Mouse (Mus musculus) left cerebral cortex, adult 2 months (tissue): ENCODE results near the gene Sftpa1. TPM values are rescaled to one million over a fixed set of nuclear protein-coding genes. Genes with fewer than 3 reads are reported as not detected.

Experiments used
- DNase-seq, 2 experiments: peaks; one replicate each; pipeline ENCODE4 v3.0.0; 2021 to 2022; ENCODE audit warnings: low spot score in 2 of 2, mixed read lengths in 1 of 2; ENCODE audit errors: extremely low spot score in 1 of 2
- H3K27ac ChIP-seq: fragments of 200-600 bp; 2 replicates; pipeline ENCODE4 v1.8.1; 2022
- H3K4me3 ChIP-seq: fragments of 200-600 bp; 2 replicates; pipeline ENCODE4 v1.8.1; 2022
- CTCF ChIP-seq: fragments of 200-600 bp; IDR thresholded peaks from 2 replicates; pipeline ENCODE4 v1.8.1; 2022; ENCODE audit warnings: antibody characterized with exemption, mild to moderate bottlenecking, moderate library complexity
- intact Hi-C: fragments of 180-260 bp; cut with DNase I; formaldehyde crosslinking; loops from one replicate; pipeline ENCODE4 v1.15.1; 2025
- total RNA-seq, 2 experiments: library from RNA; stranded (reverse); gene quantifications; 2 replicates each; pipeline ENCODE4 v1.2.3; 2021

The Sftpa1 gene
- total RNA-seq, 2 experiments from 2014 or later, result not detected

DNA sequence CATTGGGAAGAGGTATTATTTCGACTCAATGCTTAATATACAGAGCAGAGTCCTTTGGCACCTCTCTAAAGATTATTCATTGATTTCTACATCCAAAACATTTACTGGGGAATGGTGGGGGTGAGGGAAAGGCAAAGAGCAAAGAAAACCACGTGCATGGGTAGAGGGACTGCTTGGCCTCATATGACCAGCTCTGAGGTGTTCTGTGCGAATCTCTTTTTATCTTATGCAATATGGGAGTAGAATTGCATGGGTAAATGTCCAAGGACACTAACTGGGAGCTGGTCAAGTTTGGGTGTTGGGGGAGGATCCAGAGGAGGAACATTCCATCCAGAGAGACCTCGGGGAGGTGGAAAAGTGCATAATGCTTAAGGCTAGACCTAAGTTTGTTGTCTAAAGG is 18.6 kb upstream of the Sftpa1 start:
- no peak for TF ChIP-seq CTCF
- H3K4me3 ChIP-seq, result no peak overlapping the region
- intact Hi-C loops, result no loop called here
- no peak for DNase-seq
- H3K27ac ChIP-seq, result no peak overlapping the region

DNA sequence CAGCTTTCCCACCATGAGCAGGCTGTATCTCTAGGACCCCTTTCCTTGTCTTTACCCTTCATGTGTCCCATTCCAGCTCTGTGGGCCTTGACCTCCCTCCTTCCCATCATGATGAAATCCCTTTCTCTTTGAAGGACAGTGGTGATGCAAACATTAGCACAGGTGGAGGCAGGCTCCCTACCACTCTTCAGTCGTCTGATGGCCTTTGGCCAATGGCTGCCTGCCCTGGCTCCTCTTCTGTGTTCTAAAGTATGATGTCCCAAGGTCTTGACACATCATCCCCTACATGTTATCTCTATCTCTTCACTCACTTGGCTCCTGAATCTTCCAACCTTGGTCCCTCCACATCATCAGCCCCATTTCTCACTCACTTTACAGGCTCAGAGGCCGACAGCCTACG is 15.3 kb upstream of the Sftpa1 start:
- no peak for TF ChIP-seq CTCF
- intact Hi-C loops, result no loop called here
- H3K27ac ChIP-seq, result no peak overlapping the region
- no peak for DNase-seq
- no peak overlapping the region for H3K4me3 ChIP-seq

DNA sequence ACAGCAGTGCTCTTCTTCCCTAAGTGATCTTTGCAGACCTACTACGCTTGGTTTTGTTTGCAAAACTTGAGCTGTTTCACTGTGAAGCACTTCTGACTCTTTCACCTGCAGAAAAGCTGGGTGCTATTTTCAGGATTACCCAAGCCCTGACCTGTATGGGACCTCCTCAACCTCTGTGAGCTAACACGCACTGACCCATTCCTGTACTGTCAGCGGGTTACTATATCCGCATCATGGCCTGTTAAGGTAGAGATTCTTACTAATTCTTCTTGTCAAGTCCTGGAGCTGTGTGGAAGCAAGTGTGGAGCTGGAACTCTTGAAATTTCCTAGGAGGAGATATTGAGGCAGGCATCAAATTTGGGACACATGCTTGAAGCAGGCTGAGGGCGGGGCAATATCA is 6.9 kb upstream of the Sftpa1 start:
- no peak for TF ChIP-seq CTCF
- Histone ChIP-seq H3K27ac (no peak overlapping the region), H3K4me3 (no peak overlapping the region)
- intact Hi-C loops, result no loop called here
- DNase-seq, result no peak

DNA sequence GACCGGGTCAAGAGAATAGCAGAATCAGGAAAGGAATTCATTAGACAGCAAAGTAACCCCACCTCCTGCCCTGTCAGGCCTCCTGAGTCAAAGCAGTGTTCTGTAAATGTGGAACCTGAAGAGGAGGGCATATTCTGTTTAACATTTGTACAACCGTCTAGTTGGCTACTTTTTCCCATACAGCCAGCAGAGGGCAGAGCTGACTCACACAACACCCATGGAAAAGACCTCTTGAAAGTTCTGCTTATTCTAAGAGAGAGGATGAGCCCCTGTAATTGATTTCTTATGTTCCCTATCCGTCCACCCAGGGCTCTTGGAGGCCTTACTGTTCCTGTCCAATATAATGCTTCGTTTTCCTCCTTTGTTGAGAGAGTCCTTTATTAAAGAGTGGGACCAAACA is 3.6 kb upstream of the Sftpa1 start:
- DNase-seq, result peak in 1 of 2 experiments; percentile 14
- Histone ChIP-seq H3K4me3 (no peak overlapping the region), H3K27ac (no peak overlapping the region)
- intact Hi-C loops, result loop anchor here (1.0 kb wide), 1 partner anchor 34 kb away; no protein-coding TSS in a partner anchor
- TF ChIP-seq CTCF, result peak; percentile 69

DNA sequence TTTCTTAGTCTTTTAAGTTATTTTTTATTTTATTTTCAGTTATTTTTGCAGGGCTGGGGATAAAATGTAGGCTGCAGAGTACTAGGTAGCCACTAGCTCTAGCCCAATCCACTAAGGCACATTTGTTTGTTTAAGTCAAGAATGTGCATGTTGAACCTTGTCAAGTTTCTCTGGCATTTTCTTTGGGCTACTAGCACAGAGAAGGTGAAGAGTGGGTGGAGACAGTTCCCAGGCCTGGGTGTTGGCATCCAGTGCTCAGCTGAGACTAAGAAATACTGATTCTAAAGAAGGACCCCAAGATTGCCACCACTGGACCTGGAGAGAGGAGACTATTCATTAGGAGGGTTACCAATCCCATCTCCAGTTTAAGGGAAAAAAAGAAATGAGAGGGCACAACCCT is 5.4 kb downstream of the Sftpa1 start:
- no peak overlapping the region for H3K4me3 ChIP-seq
- H3K27ac ChIP-seq, result no peak overlapping the region
- no peak for TF ChIP-seq CTCF
- no peak for DNase-seq
- intact Hi-C loops, result no loop called here

DNA sequence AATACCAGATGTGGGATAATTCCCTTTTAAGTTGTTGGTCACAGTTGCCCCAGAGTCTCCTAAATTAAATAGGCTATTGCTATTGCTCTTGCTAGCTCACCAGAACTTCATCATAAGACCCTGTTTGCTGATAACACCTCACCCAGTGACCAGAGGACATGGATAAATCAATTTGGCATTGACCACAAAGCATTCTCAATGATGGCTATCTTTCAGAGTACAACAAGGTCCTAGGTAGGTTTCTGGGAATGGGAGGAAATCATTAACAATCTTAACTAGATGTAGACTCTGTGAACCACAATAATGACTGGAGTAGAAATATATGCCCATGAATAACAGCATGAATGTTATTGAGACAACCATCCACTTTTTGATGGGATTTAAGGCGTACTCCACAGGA is 9.1 kb downstream of the Sftpa1 start:
- intact Hi-C loops, result no loop called here
- DNase-seq, result no peak
- H3K27ac ChIP-seq, result no peak overlapping the region
- TF ChIP-seq CTCF, result no peak
- no peak overlapping the region for H3K4me3 ChIP-seq

DNA sequence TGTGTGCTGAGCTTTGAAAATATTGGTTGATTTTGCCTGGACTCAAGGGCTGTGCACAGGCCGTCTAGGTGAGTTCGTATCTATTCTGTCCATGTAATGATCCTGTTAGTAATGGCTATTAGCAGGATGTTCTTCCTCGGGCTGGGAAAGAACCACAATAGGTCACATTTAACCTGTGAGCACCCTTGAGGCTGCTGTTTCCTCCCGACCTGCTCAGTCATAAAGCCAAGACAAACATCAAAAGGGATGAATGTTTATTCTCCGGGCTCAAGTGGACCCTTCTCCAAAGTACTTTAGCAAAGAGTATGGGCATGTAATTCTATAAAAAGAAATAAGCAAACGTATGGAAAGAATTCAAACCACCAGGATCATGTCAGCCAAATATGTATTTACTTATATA is 14.5 kb downstream of the Sftpa1 start:
- TF ChIP-seq CTCF, result no peak
- intact Hi-C loops, result no loop called here
- no peak for DNase-seq
- Histone ChIP-seq H3K27ac (no peak overlapping the region), H3K4me3 (no peak overlapping the region)

DNA sequence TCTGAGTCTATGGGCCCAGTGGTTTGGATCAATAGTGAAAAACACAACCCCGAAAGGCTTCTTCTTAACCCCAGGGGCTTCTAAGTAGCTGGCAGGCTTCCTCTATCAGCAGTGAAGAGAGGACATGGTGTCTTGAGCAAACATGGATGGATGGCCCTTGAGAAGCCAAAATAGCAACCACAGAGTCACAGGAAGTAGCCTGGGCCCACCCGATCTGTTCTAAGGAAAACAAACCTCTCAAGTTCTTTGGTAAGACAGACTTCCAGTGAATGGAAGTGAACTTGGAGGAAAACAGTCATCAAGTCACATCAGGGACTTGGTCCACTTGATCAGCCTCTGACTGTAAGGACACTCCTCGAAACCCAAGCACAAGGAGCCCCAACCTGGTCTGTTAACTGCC is 15.3 kb downstream of the Sftpa1 start:
- intact Hi-C loops, result no loop called here
- H3K4me3 ChIP-seq, result no peak overlapping the region
- no peak for TF ChIP-seq CTCF
- DNase-seq, result no peak
- H3K27ac ChIP-seq, result no peak overlapping the region

DNA sequence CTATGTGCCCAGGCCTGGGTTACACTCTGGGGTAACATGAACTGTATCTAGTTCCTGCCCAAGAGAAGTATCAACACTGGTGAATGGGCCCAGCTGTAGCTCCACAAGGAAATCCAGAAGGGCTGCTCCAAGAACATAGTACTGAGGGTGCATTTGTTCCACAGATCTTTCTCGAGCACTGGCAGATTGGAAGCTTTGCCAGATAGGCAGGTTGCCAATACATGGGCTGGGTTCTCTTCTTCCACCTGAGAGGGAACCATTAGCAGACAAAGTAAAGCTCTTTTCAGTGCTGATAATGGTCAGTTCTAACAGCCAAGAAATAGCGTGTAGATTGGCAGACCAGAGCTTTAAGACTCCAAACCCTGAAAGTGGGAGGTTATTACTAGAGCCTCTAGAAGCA is 15.8 kb downstream of the Sftpa1 start:
- intact Hi-C loops, result no loop called here
- Histone ChIP-seq H3K27ac (no peak overlapping the region), H3K4me3 (no peak overlapping the region)
- no peak for TF ChIP-seq CTCF
- DNase-seq, result no peak

DNA sequence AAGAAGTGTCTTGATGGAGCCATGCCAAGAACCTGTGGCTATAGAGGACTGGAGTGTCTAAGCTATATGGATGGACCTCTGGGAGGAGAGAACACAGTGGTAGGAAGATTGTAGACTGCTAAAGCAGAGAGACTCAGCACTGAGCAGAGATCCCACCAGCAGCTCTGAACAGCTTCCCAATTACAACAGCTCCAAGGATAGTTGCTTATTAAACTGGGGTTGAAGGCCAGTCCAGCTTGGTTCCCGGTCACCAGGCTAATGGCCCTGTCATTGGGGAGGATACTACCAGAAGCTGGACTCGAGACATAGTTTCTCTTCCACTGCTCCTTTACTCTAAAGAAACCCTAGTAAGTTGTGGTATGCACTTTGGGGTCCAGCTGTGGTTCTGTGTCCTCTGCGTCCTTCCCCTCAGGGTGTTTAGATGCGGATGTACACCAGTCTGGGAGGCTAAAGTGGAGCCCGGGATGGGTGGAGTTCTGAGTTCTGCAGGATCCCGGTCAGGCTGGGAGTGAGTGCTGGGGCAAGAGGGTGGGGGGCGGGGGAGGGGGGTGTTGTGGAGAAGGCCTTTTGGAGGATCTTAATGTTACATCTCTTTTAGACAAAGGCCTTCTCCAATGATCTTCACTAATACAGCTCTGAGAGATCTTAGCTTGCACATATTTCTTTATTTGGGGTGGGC is 19.8 kb downstream of the Sftpa1 start, which contains the start of gene Mbl1:
Gene Mbl1, plus strand, starts transcription at position 239 of the 679 bp plus-strand sequence.
- H3K4me3 ChIP-seq, result no peak within 1 kb of the TSS
- no peak within 1 kb of the TSS for H3K27ac ChIP-seq
- no peak for TF ChIP-seq CTCF
- DNase-seq, result no peak
- intact Hi-C loops, result no loop called here

DNA sequence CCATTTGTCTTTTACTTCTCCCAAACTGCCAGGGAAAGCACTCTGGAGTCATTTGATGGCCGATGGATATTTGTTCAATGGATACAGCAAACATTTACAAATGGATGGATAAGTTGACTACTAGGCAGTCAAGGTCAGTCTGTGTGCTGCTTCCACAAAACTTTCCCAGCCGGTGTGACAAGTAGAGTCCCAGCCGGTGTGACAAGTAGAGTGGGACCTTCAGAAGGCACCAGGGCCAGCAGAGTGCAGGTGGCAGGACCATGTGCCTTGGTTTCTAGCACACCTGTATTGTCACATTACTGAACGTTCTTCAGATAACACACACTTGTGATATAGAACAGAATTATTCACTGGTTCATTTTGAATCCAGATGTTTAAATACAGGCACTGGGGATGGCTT is 28.5 kb downstream of the Sftpa1 start:
- no peak for TF ChIP-seq CTCF
- DNase-seq, result no peak
- H3K4me3 ChIP-seq, result no peak overlapping the region
- intact Hi-C loops, result no loop called here
- no peak overlapping the region for H3K27ac ChIP-seq

DNA sequence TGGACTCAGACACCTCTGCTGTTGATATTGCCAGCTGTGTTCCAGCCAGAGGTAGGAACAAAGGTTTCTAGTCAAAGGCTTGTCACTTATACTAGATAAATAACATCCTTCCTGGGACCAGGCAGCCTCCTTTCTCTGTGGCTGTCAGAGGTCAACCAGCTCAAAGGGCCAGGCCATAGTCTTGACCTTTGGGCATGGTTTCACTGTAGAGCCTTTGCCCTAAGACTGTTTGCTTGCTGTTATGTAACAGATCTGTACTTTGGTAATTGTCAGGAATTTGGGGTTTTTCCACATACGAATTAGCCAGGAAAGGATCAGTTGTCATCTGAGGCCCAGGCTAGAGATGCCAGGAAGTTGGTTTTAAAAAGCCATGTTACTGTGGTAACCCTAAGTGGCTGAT is 29.2 kb downstream of the Sftpa1 start:
- intact Hi-C loops, result no loop called here
- no peak for TF ChIP-seq CTCF
- no peak overlapping the region for H3K4me3 ChIP-seq
- no peak for DNase-seq
- no peak overlapping the region for H3K27ac ChIP-seq

DNA sequence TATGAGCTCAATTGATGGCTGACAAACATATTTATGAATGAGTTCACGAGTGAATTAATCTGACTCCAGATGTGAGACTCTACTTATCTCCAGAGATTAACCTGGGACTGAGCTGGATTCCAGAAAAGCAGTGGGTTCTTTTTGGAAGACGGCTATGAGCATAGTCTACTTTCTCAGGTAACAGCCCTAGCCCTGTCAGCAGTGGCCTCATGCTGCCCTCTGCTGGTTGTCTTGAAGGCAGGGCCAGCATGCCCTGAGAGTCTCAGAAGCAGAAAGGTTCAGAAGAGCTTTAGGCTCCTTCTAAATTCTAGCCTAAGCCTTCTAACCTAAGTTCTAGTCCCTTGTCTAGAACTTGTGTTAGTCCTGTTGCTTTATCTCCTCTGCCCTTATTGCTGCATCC is 31.1 kb downstream of the Sftpa1 start:
- Histone ChIP-seq H3K4me3 (no peak overlapping the region), H3K27ac (no peak overlapping the region)
- DNase-seq, result peak; percentile 17 to 56
- TF ChIP-seq CTCF, result peak; percentile 82
- intact Hi-C loops, result loop anchor here (1.0 kb wide), 2 partner anchors 34 to 69 kb away; no protein-coding TSS in a partner anchor

DNA sequence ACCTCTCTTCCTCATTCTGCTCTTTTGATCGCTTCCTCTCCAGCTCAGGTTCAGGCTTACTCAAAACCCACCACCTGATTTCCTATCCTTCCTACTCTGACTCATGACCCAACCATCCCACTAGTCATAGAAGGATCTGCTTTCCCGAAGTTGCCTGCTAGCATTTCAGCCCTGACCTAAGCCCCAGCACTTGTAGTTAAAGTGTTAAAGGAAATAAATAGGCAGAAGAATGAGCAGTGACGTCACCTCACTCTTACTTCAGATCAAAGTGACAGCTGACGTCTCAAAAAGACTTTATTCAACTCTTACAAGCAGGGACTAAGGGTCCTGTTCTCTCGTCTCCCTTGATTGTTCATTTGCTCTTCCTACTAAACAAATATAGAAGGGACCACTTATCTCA is 35.7 kb downstream of the Sftpa1 start:
- no peak overlapping the region for H3K27ac ChIP-seq
- TF ChIP-seq CTCF, result no peak
- intact Hi-C loops, result no loop called here
- no peak for DNase-seq
- H3K4me3 ChIP-seq, result no peak overlapping the region
